Mouse (Mus musculus): ENCODE data around the gene Ier3.

- no peak for TF ChIP-seq GATA1 (IDR thresholded peaks at IDR 0.05; ENCODE audit: low read length)
- no peak for TF ChIP-seq TAL1 (IDR thresholded peaks at IDR 0.05; ENCODE audit: low read length)
Measured at GRCm38 (mm10) chr17:35824402-35824801, 2.9 kb downstream of the Ier3 start.

Data from erythroblast, embryonic 14.5 days (primary cell).